Mouse (Mus musculus): ENCODE data around the gene Rps6kc1. TPM values are rescaled to one million over a fixed set of nuclear protein-coding genes. Genes with fewer than 3 reads are reported as not detected.

Rps6kc1 gene
- polyA plus RNA-seq, 1 experiment from 2014 or later: 13.6 TPM

DNA sequence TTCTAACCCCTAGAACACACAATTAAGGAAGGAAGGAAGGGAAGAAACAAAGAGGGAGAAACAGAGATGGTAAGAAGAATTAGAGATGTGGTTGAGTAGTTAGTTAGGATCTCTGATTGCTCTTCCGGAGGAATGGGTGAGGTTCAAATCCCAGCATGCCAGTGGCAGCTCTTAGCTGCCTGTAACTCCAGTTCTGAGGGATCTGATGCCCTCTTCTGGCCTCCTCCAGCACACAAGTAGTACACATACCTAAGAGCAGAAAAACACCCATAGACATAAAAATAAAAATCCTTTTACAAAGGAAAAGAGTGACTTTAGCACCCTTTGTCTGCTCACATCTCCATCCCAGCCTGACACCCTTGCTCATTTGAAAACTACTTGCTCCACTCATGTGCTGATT, 1.1 kb upstream of the Rps6kc1 start:
- Histone ChIP-seq H3K9ac (ENCODE audit: low read depth, low read length) (no peak overlapping the region), H3K27me3 (ENCODE audit: control insufficient read depth, insufficient read depth, low read length) (no peaks in the 10 kb centered on the region), H3K27ac (ENCODE audit: low read depth, low read length) (no peak overlapping the region), H3K4me2 (replicated peaks; ENCODE audit: low read depth, low read length) (no peak overlapping the region), H3K4me1 (ENCODE audit: control insufficient read depth, insufficient read depth, low read length) (0 out of 2 replicates have a peak, but pooled peaks cover 4% of the 10 kb centered on the region), H3K9me3 (ENCODE audit: control insufficient read depth, low read length) (no peaks in the 10 kb centered on the region), H3K36me3 (ENCODE audit: control insufficient read depth, insufficient read depth, low read length) (no peaks in the 10 kb centered on the region), H3K4me3 (ENCODE audit: low read length) (no peak overlapping the region)
- no peak for ATAC-seq (ENCODE audit: low FRiP score, low TSS enrichment)
- 41% methylated on average over 1 of the region's 1 CpGs for WGBS

GRCm38 (mm10) chr1:190910836-190911235, 734 bp downstream of the Rps6kc1 start:
- 77% methylated on average over 6 of the region's 6 CpGs for WGBS
- Histone ChIP-seq H3K4me3 (ENCODE audit: low read length) (peak overlapping the region; percentile 68), H3K27me3 (ENCODE audit: control insufficient read depth, insufficient read depth, low read length) (no peaks in the 10 kb centered on the region), H3K9me3 (ENCODE audit: control insufficient read depth, low read length) (no peaks in the 10 kb centered on the region), H3K27ac (ENCODE audit: low read depth, low read length) (no peak overlapping the region), H3K4me2 (replicated peaks; ENCODE audit: low read depth, low read length) (peak overlapping the region; percentile 79), H3K4me1 (ENCODE audit: control insufficient read depth, insufficient read depth, low read length) (0 out of 2 replicates have a peak, but pooled peaks cover 4% of the 10 kb centered on the region), H3K36me3 (ENCODE audit: control insufficient read depth, insufficient read depth, low read length) (no peaks in the 10 kb centered on the region), H3K9ac (ENCODE audit: low read depth, low read length) (no peak overlapping the region; the same call in 1 of the 2 replicates)
- ATAC-seq (ENCODE audit: low FRiP score, low TSS enrichment): no peak

- H3K9ac ChIP-seq (ENCODE audit: low read depth, low read length): no peak overlapping the region
- H3K36me3 ChIP-seq (ENCODE audit: control insufficient read depth, insufficient read depth, low read length): peaks cover 11% of the 10 kb centered on the region; the same call in 1 of the 2 replicates
- H3K9me3 ChIP-seq (ENCODE audit: control insufficient read depth, low read length): no peaks in the 10 kb centered on the region
- 87% methylated on average over 16 of the region's 16 CpGs for WGBS
- H3K4me1 ChIP-seq (ENCODE audit: control insufficient read depth, insufficient read depth, low read length): no peaks in the 10 kb centered on the region
- H3K27me3 ChIP-seq (ENCODE audit: control insufficient read depth, insufficient read depth, low read length): no peaks in the 10 kb centered on the region
- ATAC-seq (ENCODE audit: low FRiP score, low TSS enrichment): no peak
- no peak overlapping the region for H3K4me2 ChIP-seq (replicated peaks; ENCODE audit: low read depth, low read length)
- H3K27ac ChIP-seq (ENCODE audit: low read depth, low read length): no peak overlapping the region
- H3K4me3 ChIP-seq (ENCODE audit: low read length): no peak overlapping the region
Measured at GRCm38 (mm10) chr1:190904714-190905113, 6.9 kb downstream of the Rps6kc1 start.

DNA sequence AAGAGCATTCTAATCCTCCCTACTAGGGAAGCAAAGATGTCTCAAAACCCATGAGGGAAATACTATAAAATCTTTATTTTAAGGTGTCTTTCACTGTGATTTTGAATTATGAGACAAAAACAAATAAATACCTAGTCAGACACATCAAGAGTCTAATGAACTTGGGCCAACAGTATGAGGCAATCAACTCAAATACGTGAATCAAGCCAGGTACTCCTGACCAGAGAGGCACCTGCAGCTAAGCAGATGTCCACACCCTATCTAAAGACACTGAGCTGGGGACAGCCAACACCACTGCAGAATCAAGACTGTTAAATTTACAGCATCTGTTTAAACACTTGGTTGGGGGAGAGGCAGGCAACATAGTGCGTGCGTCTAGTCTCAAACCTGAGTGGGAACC, 7.4 kb downstream of the Rps6kc1 start:
- peaks cover 11% of the 10 kb centered on the region; the same call in 1 of the 2 replicates for H3K36me3 ChIP-seq (ENCODE audit: control insufficient read depth, insufficient read depth, low read length)

DNA sequence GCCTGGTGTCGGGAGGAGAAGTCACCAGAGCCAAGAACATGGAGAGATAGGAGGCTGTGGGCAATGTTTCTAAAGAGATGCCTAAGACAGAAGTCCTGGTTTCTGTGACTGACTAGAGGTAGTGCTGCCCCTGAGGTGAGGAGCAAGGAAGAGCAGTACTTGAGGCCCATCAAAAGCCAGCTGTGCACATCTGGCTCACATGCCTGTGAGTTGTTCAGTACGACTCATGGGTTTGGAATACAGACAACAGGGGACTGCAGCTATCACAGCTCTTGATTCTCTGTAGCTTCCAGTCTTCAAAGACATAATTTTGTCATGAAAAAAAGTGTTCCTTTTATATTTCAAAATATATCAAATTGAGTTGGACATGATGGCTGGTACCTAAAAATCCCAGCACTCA, 10.5 kb downstream of the Rps6kc1 start:
- Histone ChIP-seq H3K27me3 (ENCODE audit: control insufficient read depth, insufficient read depth, low read length) (no peaks in the 10 kb centered on the region), H3K9ac (ENCODE audit: low read depth, low read length) (no peak overlapping the region), H3K27ac (ENCODE audit: low read depth, low read length) (no peak overlapping the region), H3K36me3 (ENCODE audit: control insufficient read depth, insufficient read depth, low read length) (peaks cover 19% of the 10 kb centered on the region; the same call in 1 of the 2 replicates), H3K4me1 (ENCODE audit: control insufficient read depth, insufficient read depth, low read length) (no peaks in the 10 kb centered on the region), H3K4me2 (replicated peaks; ENCODE audit: low read depth, low read length) (no peak overlapping the region), H3K9me3 (ENCODE audit: control insufficient read depth, low read length) (no peaks in the 10 kb centered on the region), H3K4me3 (ENCODE audit: low read length) (no peak overlapping the region)
- no peak for ATAC-seq (ENCODE audit: low FRiP score, low TSS enrichment)
- 75% methylated on average over 2 of the region's 2 CpGs for WGBS

More for the DNA sequence above, 7.4 kb downstream of the Rps6kc1 start:
- WGBS: 92% methylated on average over 3 of the region's 3 CpGs
- H3K4me2 ChIP-seq (replicated peaks; ENCODE audit: low read depth, low read length): no peak overlapping the region
- no peak overlapping the region for H3K4me3 ChIP-seq (ENCODE audit: low read length)
- no peaks in the 10 kb centered on the region for H3K27me3 ChIP-seq (ENCODE audit: control insufficient read depth, insufficient read depth, low read length)
- H3K9me3 ChIP-seq (ENCODE audit: control insufficient read depth, low read length): no peaks in the 10 kb centered on the region
- ATAC-seq (ENCODE audit: low FRiP score, low TSS enrichment): no peak
- no peak overlapping the region for H3K9ac ChIP-seq (ENCODE audit: low read depth, low read length)
- H3K4me1 ChIP-seq (ENCODE audit: control insufficient read depth, insufficient read depth, low read length): no peaks in the 10 kb centered on the region
- no peak overlapping the region for H3K27ac ChIP-seq (ENCODE audit: low read depth, low read length)

- peaks cover 12% of the 10 kb centered on the region; the same call in 1 of the 2 replicates for H3K36me3 ChIP-seq (ENCODE audit: control insufficient read depth, insufficient read depth, low read length)
- H3K9me3 ChIP-seq (ENCODE audit: control insufficient read depth, low read length): no peaks in the 10 kb centered on the region
- ATAC-seq (ENCODE audit: low FRiP score, low TSS enrichment): no peak
- no peak overlapping the region for H3K27ac ChIP-seq (ENCODE audit: low read depth, low read length)
- no peak overlapping the region for H3K4me3 ChIP-seq (ENCODE audit: low read length)
- no peaks in the 10 kb centered on the region for H3K27me3 ChIP-seq (ENCODE audit: control insufficient read depth, insufficient read depth, low read length)
- H3K4me1 ChIP-seq (ENCODE audit: control insufficient read depth, insufficient read depth, low read length): no peaks in the 10 kb centered on the region
- 63% methylated on average over 9 of the region's 9 CpGs for WGBS
- no peak overlapping the region for H3K9ac ChIP-seq (ENCODE audit: low read depth, low read length)
- H3K4me2 ChIP-seq (replicated peaks; ENCODE audit: low read depth, low read length): no peak overlapping the region
Measured at GRCm38 (mm10) chr1:190898899-190899575, 12.5 kb downstream of the Rps6kc1 start.

DNA sequence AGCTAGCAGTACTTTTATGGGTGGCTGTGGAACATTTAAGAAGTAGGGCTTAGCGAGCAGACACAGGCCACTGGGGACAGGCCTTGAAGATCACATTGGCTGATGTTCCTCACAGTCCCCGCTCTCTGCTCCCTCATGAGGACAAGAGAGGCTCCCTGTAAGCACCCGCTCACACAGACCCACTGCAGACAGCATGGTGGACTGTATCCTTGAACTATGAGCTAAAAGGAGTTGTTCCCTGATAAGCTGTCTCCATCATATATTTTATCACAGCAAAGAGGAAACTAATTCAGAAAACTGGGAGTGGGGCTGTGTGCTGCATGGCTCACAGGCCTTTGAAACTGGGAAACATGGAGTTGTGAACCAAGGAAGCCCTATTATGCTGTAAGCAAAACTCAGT, 13.4 kb downstream of the Rps6kc1 start:
- Histone ChIP-seq H3K9me3 (ENCODE audit: control insufficient read depth, low read length) (no peaks in the 10 kb centered on the region), H3K4me1 (ENCODE audit: control insufficient read depth, insufficient read depth, low read length) (no peaks in the 10 kb centered on the region), H3K27ac (ENCODE audit: low read depth, low read length) (no peak overlapping the region), H3K27me3 (ENCODE audit: control insufficient read depth, insufficient read depth, low read length) (no peaks in the 10 kb centered on the region), H3K4me3 (ENCODE audit: low read length) (no peak overlapping the region), H3K9ac (ENCODE audit: low read depth, low read length) (no peak overlapping the region), H3K4me2 (replicated peaks; ENCODE audit: low read depth, low read length) (no peak overlapping the region), H3K36me3 (ENCODE audit: control insufficient read depth, insufficient read depth, low read length) (peaks cover 8% of the 10 kb centered on the region; the same call in 1 of the 2 replicates)
- 93% methylated on average over 3 of the region's 3 CpGs for WGBS
- no peak for ATAC-seq (ENCODE audit: low FRiP score, low TSS enrichment)

DNA sequence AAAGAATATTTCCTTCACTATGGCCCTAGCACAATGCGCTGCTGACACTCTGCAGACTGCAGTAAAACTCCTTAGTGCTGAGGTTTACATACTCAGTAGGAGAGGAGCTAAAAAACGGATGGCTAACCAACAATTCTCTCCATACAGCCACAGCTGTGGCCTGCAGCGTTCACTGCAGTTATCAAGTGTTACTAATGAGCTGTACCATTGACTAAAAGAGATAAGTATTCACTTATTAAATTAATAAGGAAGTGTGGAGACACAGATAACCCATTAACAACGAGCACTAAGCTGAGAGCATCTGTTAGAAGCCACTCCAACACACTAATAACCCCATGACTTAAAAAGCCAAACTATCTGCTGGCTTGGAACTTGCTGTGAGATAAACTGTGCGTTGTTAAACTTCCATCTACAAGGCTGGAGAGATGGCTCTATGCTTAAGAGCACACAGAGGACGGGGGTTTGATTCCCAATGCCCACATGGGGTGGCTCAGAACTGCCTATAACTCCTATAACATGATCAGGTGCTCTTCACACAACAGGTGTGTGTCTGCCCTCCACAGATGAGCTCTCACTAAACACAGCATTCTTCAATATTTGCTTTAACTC, 17.9 kb downstream of the Rps6kc1 start:
- Histone ChIP-seq H3K36me3 (ENCODE audit: control insufficient read depth, insufficient read depth, low read length) (peaks cover 20% of the 10 kb centered on the region), H3K9me3 (ENCODE audit: control insufficient read depth, low read length) (no peaks in the 10 kb centered on the region), H3K4me1 (ENCODE audit: control insufficient read depth, insufficient read depth, low read length) (no peaks in the 10 kb centered on the region), H3K4me2 (replicated peaks; ENCODE audit: low read depth, low read length) (no peak overlapping the region), H3K4me3 (ENCODE audit: low read length) (no peak overlapping the region), H3K27ac (ENCODE audit: low read depth, low read length) (no peak overlapping the region), H3K9ac (ENCODE audit: low read depth, low read length) (no peak overlapping the region), H3K27me3 (ENCODE audit: control insufficient read depth, insufficient read depth, low read length) (no peaks in the 10 kb centered on the region)
- WGBS: 86% methylated on average over 6 of the region's 6 CpGs
- ATAC-seq (ENCODE audit: low FRiP score, low TSS enrichment): no peak

DNA sequence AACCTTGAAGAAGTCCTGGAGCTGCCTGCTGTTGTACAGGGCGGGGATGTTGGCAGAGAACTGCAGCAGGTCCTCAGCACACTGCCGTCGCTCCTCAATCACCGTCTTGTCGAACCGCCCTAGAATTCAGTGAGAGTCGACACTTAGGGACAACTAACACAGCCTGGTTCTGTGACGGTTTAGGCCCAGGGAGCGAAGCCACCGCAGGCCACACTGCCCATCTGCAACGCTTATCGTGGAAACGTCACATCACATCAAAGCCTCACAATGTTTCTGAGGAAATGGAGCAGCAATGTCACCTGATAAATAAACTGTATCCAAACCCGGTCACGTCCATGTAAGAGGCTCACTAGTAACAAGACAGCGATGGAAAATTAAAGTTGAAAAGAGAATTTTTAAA, 22.9 kb downstream of the Rps6kc1 start:
- H3K4me1 ChIP-seq (ENCODE audit: control insufficient read depth, insufficient read depth, low read length): no peaks in the 10 kb centered on the region
- peaks cover 20% of the 10 kb centered on the region for H3K36me3 ChIP-seq (ENCODE audit: control insufficient read depth, insufficient read depth, low read length)
- H3K4me2 ChIP-seq (replicated peaks; ENCODE audit: low read depth, low read length): no peak overlapping the region
- H3K27me3 ChIP-seq (ENCODE audit: control insufficient read depth, insufficient read depth, low read length): no peaks in the 10 kb centered on the region
- no peak overlapping the region for H3K9ac ChIP-seq (ENCODE audit: low read depth, low read length)
- H3K27ac ChIP-seq (ENCODE audit: low read depth, low read length): no peak overlapping the region
- 89% methylated on average over 16 of the region's 16 CpGs for WGBS
- ATAC-seq (ENCODE audit: low FRiP score, low TSS enrichment): no peak
- H3K4me3 ChIP-seq (ENCODE audit: low read length): no peak overlapping the region
- H3K9me3 ChIP-seq (ENCODE audit: control insufficient read depth, low read length): no peaks in the 10 kb centered on the region

Data from kidney, embryonic 14.5 days (tissue).